Mouse (Mus musculus) heart, adult 2 months (tissue): ENCODE measurements at regions not wholly inside any gene's neighbourhood (a gene's known extent, or its start where the extent isn't known, plus 50 kb on each side); places are given as distances from the start of the nearest gene placed in this dataset.
A peak's percentile ranks its signal among the peaks of the same experiment; 100 is the strongest.

ENCODE experiments used
- DNase-seq, 2 experiments: peaks; one replicate each; pipeline ENCODE4 v3.0.0; 2021
- H3K27ac ChIP-seq: fragments of 200-600 bp; 2 replicates; pipeline ENCODE4 v1.8.1; 2022
- H3K27me3 ChIP-seq: fragments of 200-500 bp; 2 replicates; pipeline ENCODE4 v1.6.1; 2012; ENCODE audit warnings: mild to moderate bottlenecking, low read length, inconsistent platforms, mixed read lengths; ENCODE audit not compliant: control insufficient read depth, insufficient read depth
- H3K36me3 ChIP-seq: fragments of 200-500 bp; 2 replicates; pipeline ENCODE4 v1.6.1; 2012; ENCODE audit warnings: low read length, inconsistent platforms; ENCODE audit not compliant: control insufficient read depth, insufficient read depth
- H3K4me1 ChIP-seq: fragments of 200-500 bp; 2 replicates; pipeline ENCODE4 v1.6.1; 2011; ENCODE audit warnings: low read length; ENCODE audit not compliant: control insufficient read depth, insufficient read depth
- H3K4me3 ChIP-seq: fragments of 200-600 bp; 2 replicates; pipeline ENCODE4 v1.8.1; 2022
- H3K79me2 ChIP-seq: fragments of 200-500 bp; replicated peaks from 2 replicates; pipeline ENCODE4 v1.6.1; 2012; ENCODE audit warnings: mild to moderate bottlenecking, inconsistent platforms, low read length, moderate library complexity, mixed read lengths; ENCODE audit not compliant: control insufficient read depth, insufficient read depth
- H3K9ac ChIP-seq: fragments of 200-500 bp; 2 replicates; pipeline ENCODE4 v1.6.1; 2012; ENCODE audit warnings: low read depth, mild to moderate bottlenecking, control low read depth, inconsistent platforms, low read length, mixed read lengths
- CTCF ChIP-seq: fragments of 200-600 bp; IDR thresholded peaks from 2 replicates; pipeline ENCODE4 v1.8.1; 2022; ENCODE audit warnings: antibody characterized with exemption, mild to moderate bottlenecking, moderate library complexity
- EP300 ChIP-seq: fragments of 200-500 bp; IDR thresholded peaks from 2 replicates; pipeline ENCODE4 v1.6.1; 2011; ENCODE audit warnings: low read depth, low read length, control low read depth; ENCODE audit not compliant: insufficient read depth
- POLR2A ChIP-seq: fragments of 200-500 bp; IDR thresholded peaks from 2 replicates; pipeline ENCODE4 v1.6.1; 2011; ENCODE audit warnings: mild to moderate bottlenecking, low read depth, low read length, control low read depth; ENCODE audit not compliant: insufficient read depth
- WGBS: fragments of 180-500 bp; shearing (Covaris S2); methylation state at CpG from one replicate; pipeline ENCODE4 v1.1.7; 2018; 5-methylcytosine and 5-hydroxymethylcytosine counted together
- intact Hi-C: fragments of 180-260 bp; cut with DNase I; formaldehyde crosslinking; loops from one replicate; pipeline ENCODE4 v1.15.1; 2025

GRCm38 (mm10) chr1:77754326-77754725 is 239.4 kb upstream of the Epha4 start:
- WGBS, result 53% methylated on average over 3 of the region's 3 CpGs
- H3K4me1 ChIP-seq, result no peaks in the 10 kb centered on the region
- intact Hi-C loops, result no loop called here
- no peaks in the 10 kb centered on the region for H3K27me3 ChIP-seq
- H3K9ac ChIP-seq, result no peak overlapping the region
- TF ChIP-seq EP300, result no peak
- TF ChIP-seq POLR2A, result no peak
- no peak for TF ChIP-seq CTCF
- no peaks in the 10 kb centered on the region; the same call in 1 of the 2 replicates for H3K36me3 ChIP-seq
- no peak overlapping the region; the same call in 1 of the 2 replicates for H3K27ac ChIP-seq
- peak; percentile 17 for DNase-seq
- no peak overlapping the region for H3K4me3 ChIP-seq
- H3K79me2 ChIP-seq, result no peaks in the 10 kb centered on the region

GRCm38 (mm10) chr1:77748483-77749465 is 233.9 kb upstream of the Epha4 start:
- Histone ChIP-seq H3K27ac (no peak overlapping the region), H3K4me1 (no peaks in the 10 kb centered on the region), H3K27me3 (no peaks in the 10 kb centered on the region), H3K79me2 (no peaks in the 10 kb centered on the region), H3K9ac (no peak overlapping the region), H3K36me3 (no peaks in the 10 kb centered on the region), H3K4me3 (no peak overlapping the region)
- intact Hi-C loops, result no loop called here
- 54% methylated on average over 2 of the region's 2 CpGs for WGBS
- no peak for TF ChIP-seq POLR2A
- TF ChIP-seq EP300, result no peak
- no peak for TF ChIP-seq CTCF
- DNase-seq, result no peak

- TF ChIP-seq CTCF (no peak), EP300 (no peak), POLR2A (no peak)
- H3K4me1 ChIP-seq, result no peaks in the 10 kb centered on the region
- WGBS, result 91% methylated on average over 10 of the region's 10 CpGs
- intact Hi-C loops, result no loop called here
- H3K27ac ChIP-seq, result no peak overlapping the region
- no peaks in the 10 kb centered on the region for H3K79me2 ChIP-seq
- no peaks in the 10 kb centered on the region for H3K27me3 ChIP-seq
- no peak for DNase-seq
- no peak overlapping the region for H3K4me3 ChIP-seq
- H3K9ac ChIP-seq, result no peak overlapping the region
- H3K36me3 ChIP-seq, result no peaks in the 10 kb centered on the region
Observed at GRCm38 (mm10) chr1:77732099-77732498, 217.2 kb upstream of the Epha4 start.

- Histone ChIP-seq H3K36me3 (no peaks in the 10 kb centered on the region), H3K27ac (no peak overlapping the region), H3K27me3 (no peaks in the 10 kb centered on the region), H3K4me1 (no peaks in the 10 kb centered on the region), H3K79me2 (no peaks in the 10 kb centered on the region), H3K9ac (no peak overlapping the region), H3K4me3 (no peak overlapping the region)
- 93% methylated on average over 2 of the region's 2 CpGs for WGBS
- no peak for TF ChIP-seq EP300
- TF ChIP-seq CTCF, result no peak
- no peak for TF ChIP-seq POLR2A
- DNase-seq, result no peak
- intact Hi-C loops, result no loop called here
Observed at GRCm38 (mm10) chr1:77727561-77727960, 212.7 kb upstream of the Epha4 start.

- H3K4me3 ChIP-seq, result no peak overlapping the region
- no peaks in the 10 kb centered on the region for H3K36me3 ChIP-seq
- TF ChIP-seq EP300 (no peak), CTCF (no peak), POLR2A (no peak)
- no peak overlapping the region for H3K27ac ChIP-seq
- H3K27me3 ChIP-seq, result no peaks in the 10 kb centered on the region
- no peak for DNase-seq
- intact Hi-C loops, result no loop called here
- 76% methylated on average over 8 of the region's 8 CpGs for WGBS
- no peaks in the 10 kb centered on the region for H3K4me1 ChIP-seq
- H3K9ac ChIP-seq, result no peak overlapping the region
- H3K79me2 ChIP-seq, result no peaks in the 10 kb centered on the region
Observed at GRCm38 (mm10) chr1:77723246-77723645, 208.4 kb upstream of the Epha4 start.

- DNase-seq, result no peak
- intact Hi-C loops, result no loop called here
- no peaks in the 10 kb centered on the region for H3K36me3 ChIP-seq
- WGBS, result 92% methylated on average over 1 of the region's 1 CpGs
- TF ChIP-seq POLR2A, result no peak
- no peak for TF ChIP-seq CTCF
- TF ChIP-seq EP300, result no peak
- H3K79me2 ChIP-seq, result no peaks in the 10 kb centered on the region
- no peak overlapping the region for H3K4me3 ChIP-seq
- no peaks in the 10 kb centered on the region for H3K27me3 ChIP-seq
- H3K27ac ChIP-seq, result no peak overlapping the region
- no peaks in the 10 kb centered on the region for H3K4me1 ChIP-seq
- no peak overlapping the region for H3K9ac ChIP-seq
Observed at GRCm38 (mm10) chr1:77720859-77721258, 206.0 kb upstream of the Epha4 start.
